Mouse (Mus musculus): ENCODE results near the gene Htra2. TPM values are rescaled to one million over a fixed set of nuclear protein-coding genes. Genes with fewer than 3 reads are reported as not detected.

Htra2 gene
- polyA plus RNA-seq, 1 experiment = 49.3 TPM

DNA sequence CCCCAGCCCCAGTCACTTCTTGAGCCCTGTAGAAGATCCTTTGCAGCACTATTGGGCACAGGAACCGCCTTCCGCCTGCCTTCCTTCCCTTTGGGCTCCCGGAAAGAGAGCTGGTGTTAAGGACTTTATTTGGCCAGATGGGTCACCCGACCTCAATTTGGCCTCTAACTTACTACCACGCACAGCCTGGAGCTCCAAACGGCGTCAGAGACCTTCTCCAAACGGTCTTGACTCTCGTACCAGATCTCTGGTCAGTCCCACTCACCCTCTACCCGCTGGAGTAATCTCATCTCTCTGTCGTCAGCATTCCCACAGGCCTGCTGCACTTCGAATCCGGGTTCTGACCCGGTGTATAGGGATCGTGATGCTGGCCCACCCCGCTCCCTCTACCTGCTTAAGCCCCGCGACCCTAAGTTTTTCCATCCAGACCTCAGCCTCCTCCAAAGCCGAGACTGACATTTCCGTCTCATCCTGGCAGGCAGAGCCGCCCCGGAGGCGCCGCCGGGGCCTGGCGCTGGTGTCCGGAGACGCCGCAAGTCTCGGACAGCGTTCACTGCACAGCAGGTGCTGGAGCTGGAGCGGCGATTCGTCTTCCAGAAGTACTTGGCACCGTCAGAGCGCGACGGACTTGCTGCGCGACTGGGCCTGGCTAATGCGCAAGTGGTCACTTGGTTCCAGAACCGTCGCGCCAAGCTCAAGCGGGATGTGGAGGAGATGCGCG lies 32.3 kb upstream of the Htra2 start:
- peaks cover 2% of the 10 kb centered on the region; the same call in 1 of the 2 replicates for H3K4me1 ChIP-seq (ENCODE audit: control insufficient read depth, insufficient read depth, low read length)
- no peak for TF ChIP-seq CTCF (IDR thresholded peaks at IDR 0.05; ENCODE audit: insufficient read depth, low read length)
- 4% methylated on average over 47 of the region's 47 CpGs for WGBS
- H3K4me3 ChIP-seq (replicated peaks; ENCODE audit: extremely low read depth, low read depth, low read length) = peak overlapping the region; percentile 59
- DNase-seq = peak; percentile 28

DNA sequence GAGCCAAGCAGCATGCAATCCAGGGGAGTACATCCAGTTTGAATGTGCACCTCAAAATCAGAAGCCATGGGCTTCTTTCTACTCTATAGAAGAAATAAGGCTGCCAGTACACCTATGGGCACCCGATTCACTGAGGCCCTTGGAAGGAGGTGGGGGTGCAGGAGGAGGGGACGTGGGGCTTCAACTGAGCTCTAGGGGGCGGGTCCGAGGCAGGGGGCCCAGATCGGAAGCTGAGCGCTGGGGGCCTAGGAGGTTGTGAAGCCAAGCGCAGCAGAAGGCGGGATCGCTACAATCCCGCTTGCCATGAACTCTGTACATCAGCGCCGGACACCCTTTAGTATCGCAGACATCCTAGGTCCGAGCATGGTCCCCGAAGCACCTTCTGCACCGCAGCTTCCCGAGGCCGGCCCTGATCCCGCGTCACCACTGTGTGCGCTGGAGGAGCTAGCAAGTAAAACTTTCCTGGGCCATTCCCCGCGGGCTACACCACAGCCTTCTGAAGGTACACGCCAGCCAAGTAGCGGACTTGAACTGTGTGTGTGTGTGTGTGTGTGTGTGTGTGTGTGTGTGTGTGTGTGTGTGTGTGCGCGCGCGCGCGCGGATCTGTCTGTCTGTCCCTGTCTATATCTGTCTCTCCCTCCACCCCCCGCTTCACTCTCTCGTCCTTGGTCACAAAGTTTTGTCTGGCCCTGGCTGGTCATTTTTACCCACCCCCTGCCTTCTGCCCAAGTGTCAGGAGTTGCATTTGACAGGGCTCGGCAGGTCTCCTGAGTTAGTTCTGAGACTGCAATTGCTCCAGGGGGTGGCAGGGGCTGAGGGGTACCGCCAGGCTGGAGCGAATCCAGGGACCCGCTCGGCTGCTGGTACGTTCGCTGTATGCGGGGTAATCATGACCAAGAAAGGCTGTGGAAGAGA lies 31.3 kb upstream of the Htra2 start, which contains the start of gene Lbx2:
Lbx2 (plus strand) TSS at position 247 of the 915 bp plus-strand sequence.
- no peak for DNase-seq
- 14% methylated on average over 42 of the region's 42 CpGs for WGBS
- TF ChIP-seq POLR2A (IDR thresholded peaks at IDR 0.05; ENCODE audit: borderline replicate concordance, extremely low read depth, low read depth, low read length) (no peak), CTCF (IDR thresholded peaks at IDR 0.05; ENCODE audit: insufficient read depth, low read length) (no peak)
- Histone ChIP-seq H3K4me1 (ENCODE audit: control insufficient read depth, insufficient read depth, low read length) (peaks cover 2% of the 10 kb centered on the region; the same call in 1 of the 2 replicates), H3K4me3 (replicated peaks; ENCODE audit: extremely low read depth, low read depth, low read length) (peak within 1 kb of the TSS; percentile 59)

DNA sequence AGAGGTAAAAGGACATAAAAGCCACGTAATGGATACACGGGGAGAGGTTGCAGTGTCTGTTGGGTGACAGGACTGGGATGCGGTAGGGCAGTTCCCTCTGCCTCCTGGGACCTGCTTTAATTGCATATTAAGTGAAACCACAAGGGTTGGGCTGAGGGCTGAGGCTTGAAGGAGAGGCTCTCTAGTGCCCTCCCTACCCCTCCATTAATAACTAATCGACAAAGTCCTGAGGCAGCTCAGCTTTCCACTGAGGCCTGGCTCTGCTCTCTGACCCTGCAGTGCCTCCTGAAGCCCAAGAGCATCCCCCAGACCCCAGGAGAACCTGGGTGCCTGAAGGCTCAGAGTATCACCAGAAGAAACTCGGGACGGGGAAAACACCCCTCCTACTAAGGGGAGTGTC lies 29.4 kb upstream of the Htra2 start:
- no peak overlapping the region for H3K4me3 ChIP-seq (replicated peaks; ENCODE audit: extremely low read depth, low read depth, low read length)
- no peak for TF ChIP-seq CTCF (IDR thresholded peaks at IDR 0.05; ENCODE audit: insufficient read depth, low read length)
- no peak for TF ChIP-seq POLR2A (IDR thresholded peaks at IDR 0.05; ENCODE audit: borderline replicate concordance, extremely low read depth, low read depth, low read length)
- WGBS = 22% methylated on average over 6 of the region's 6 CpGs
- DNase-seq = no peak
- H3K4me1 ChIP-seq (ENCODE audit: control insufficient read depth, insufficient read depth, low read length) = peaks cover 2% of the 10 kb centered on the region; the same call in 1 of the 2 replicates

DNA sequence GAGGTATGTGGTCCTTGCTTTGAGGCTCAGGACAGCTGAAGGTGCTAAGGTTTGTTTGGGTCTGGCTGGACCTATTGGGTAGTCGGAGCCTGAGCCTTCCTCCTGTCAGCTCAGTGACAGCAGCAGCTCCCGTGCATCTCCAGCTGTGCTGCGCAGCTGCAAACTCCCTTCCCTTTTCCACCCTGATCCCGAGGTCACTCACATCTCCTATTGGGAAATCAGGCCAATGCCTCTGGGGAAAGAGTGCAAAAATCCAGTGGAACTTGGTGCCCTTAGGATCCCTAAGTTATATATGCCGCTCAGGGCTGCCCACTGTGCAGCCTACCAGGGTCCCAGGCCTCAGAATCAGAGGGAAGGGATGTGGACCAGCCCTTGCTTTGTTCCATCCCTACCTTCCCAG lies 28.4 kb upstream of the Htra2 start:
- H3K4me1 ChIP-seq (ENCODE audit: control insufficient read depth, insufficient read depth, low read length) = peaks cover 6% of the 10 kb centered on the region
- TF ChIP-seq CTCF (IDR thresholded peaks at IDR 0.05; ENCODE audit: insufficient read depth, low read length) (no peak), POLR2A (IDR thresholded peaks at IDR 0.05; ENCODE audit: borderline replicate concordance, extremely low read depth, low read depth, low read length) (no peak)
- no peak overlapping the region for H3K4me3 ChIP-seq (replicated peaks; ENCODE audit: extremely low read depth, low read depth, low read length)
- DNase-seq = no peak
- 38% methylated on average over 5 of the region's 5 CpGs for WGBS

DNA sequence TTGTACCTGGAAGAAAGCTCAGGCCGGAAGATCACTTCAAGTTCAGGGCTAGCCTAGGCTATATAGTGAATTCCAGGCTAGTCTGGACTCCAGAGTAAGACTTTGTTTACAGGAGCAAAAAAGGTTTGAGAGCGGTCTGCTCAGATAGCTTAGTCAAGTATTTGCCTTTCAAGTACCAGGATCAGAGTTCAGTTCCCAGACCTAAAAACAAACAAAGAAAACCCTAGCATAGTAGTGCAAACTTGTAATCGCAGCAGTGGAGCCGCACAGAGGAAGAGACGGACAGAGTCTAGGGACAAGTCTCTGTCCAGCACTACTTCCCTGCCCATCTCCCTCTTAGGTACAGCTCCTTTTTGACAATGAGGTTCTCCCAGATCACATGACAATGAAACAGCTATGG lies 25.1 kb upstream of the Htra2 start:
- TF ChIP-seq CTCF (IDR thresholded peaks at IDR 0.05; ENCODE audit: insufficient read depth, low read length) (no peak), POLR2A (IDR thresholded peaks at IDR 0.05; ENCODE audit: borderline replicate concordance, extremely low read depth, low read depth, low read length) (no peak)
- Histone ChIP-seq H3K4me3 (replicated peaks; ENCODE audit: extremely low read depth, low read depth, low read length) (no peak overlapping the region), H3K4me1 (ENCODE audit: control insufficient read depth, insufficient read depth, low read length) (peaks cover 6% of the 10 kb centered on the region)
- no peak for DNase-seq
- 92% methylated on average over 5 of the region's 5 CpGs for WGBS

DNA sequence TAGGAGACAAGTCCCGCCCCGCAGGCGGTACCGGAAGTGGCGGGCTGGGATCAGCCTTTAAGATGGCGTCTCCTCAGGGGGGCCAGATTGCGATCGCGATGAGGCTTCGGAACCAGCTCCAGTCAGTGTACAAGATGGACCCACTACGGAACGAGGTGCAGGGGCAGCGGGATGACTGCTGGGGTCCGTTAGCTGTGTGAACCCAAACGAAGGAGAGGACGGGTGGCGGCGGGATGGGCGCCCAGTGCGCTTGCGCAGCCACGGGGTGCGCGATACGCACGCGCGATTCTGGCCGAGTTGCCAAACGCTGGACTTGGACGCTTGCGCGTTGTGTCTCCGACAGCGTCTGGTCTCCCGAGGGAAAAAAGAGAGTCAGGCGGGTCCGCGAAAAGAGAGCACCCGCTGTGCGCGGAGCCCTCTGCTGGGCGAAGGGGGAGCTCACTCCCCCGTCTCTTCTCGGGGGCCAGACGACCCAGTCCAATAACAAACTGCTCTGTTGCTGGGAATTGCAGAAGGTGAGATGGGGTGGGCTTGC lies 23.3 kb upstream of the Htra2 start:
- peak; percentile 100 for DNase-seq
- H3K4me1 ChIP-seq (ENCODE audit: control insufficient read depth, insufficient read depth, low read length) = peaks cover 6% of the 10 kb centered on the region
- TF ChIP-seq POLR2A (IDR thresholded peaks at IDR 0.05; ENCODE audit: borderline replicate concordance, extremely low read depth, low read depth, low read length) (peak; percentile 67; the same call in 1 of the 2 replicates), CTCF (IDR thresholded peaks at IDR 0.05; ENCODE audit: insufficient read depth, low read length) (0 out of 2 replicates have a peak, but pooled peaks have one; percentile 28)
- WGBS = under 1% methylated on average over 46 of the region's 46 CpGs
- peak overlapping the region; percentile 87 for H3K4me3 ChIP-seq (replicated peaks; ENCODE audit: extremely low read depth, low read depth, low read length)

DNA sequence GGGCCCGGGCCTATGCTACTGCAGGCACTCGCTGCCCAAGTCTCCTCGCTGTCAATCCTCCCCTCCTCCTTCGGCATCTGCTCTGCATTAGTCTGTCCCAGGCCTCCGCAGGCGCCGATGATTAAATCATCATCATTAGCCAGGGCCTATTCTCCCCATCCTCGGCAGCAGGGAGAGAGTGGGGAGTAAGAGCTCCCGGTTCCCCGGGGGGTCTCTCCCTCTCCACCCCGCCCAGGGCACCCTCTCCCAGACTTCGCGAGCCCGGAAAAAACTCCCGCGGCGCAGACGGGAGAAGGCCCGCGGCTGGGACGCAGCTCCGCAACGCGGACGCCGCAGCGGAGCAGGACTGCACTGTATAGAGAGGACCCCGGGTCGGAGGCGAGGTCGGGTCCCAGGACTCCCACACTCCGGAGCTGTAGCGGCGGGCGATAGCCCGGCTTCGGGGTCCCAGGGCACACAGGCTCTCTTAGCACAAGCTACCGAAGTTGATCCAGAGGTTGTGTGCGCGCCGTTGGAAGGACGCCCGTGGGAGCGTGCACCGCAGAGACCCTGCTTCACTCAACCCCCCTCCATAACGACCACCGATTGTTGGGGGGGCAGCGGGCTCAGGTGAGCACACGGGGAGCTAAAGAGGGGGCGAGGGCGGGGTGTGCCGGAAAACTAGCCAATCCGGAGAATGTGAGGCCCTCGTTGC lies 22.7 kb upstream of the Htra2 start, which contains the start of gene Pcgf1:
Pcgf1 (plus strand) TSS at position 240 of the 694 bp plus-strand sequence.
- peak within 1 kb of the TSS; percentile 87 for H3K4me3 ChIP-seq (replicated peaks; ENCODE audit: extremely low read depth, low read depth, low read length)
- H3K4me1 ChIP-seq (ENCODE audit: control insufficient read depth, insufficient read depth, low read length) = peaks cover 6% of the 10 kb centered on the region
- DNase-seq = peak; percentile 69
- WGBS = under 1% methylated on average over 54 of the region's 54 CpGs
- TF ChIP-seq POLR2A (IDR thresholded peaks at IDR 0.05; ENCODE audit: borderline replicate concordance, extremely low read depth, low read depth, low read length) (no peak), CTCF (IDR thresholded peaks at IDR 0.05; ENCODE audit: insufficient read depth, low read length) (no peak)

DNA sequence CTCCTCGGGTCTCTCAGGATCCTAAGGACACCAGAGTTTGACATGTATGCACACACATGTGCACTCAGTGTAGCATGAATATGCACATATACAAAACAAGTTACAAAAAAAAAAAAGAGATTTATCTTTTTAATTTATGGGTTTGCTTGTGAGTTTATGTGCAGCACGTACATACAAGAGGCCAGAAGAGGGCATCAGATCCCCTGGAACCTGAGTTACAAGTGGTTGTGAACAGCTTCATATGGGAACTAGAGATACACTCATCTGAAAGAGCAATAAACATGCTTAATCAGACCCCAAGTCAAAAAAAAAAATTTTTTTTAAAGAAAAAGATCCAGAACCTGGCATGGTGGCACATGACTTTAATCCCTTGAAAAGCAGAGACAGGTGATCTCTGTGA lies 19.9 kb upstream of the Htra2 start:
- WGBS = 13% methylated on average over 2 of the region's 2 CpGs
- 0 out of 2 replicates have a peak, but pooled peaks have one; percentile 1 for TF ChIP-seq CTCF (IDR thresholded peaks at IDR 0.05; ENCODE audit: insufficient read depth, low read length)
- TF ChIP-seq POLR2A (IDR thresholded peaks at IDR 0.05; ENCODE audit: borderline replicate concordance, extremely low read depth, low read depth, low read length) = no peak
- DNase-seq = no peak

DNA sequence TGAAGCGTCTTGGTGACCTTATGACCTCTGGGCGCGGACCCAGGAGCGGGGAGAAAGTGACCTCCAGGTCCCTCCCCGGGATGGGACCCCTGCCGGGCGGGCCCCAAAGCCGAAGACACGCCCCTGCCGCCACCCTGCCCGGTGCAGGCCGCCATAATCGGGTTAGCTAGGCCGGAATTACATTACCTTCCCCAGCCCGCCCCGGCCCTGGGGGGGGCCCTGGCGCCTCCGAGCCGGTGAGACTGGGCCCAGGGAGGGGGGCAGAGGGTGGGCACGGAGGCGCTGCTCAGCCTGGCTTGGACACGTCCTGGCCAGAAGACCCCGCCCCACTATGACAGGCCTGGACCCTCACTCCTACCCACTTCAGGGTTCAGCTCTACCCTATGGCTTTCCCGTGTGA lies 16.1 kb upstream of the Htra2 start:
- WGBS = 4% methylated on average over 24 of the region's 24 CpGs
- H3K4me3 ChIP-seq (replicated peaks; ENCODE audit: extremely low read depth, low read depth, low read length) = no peak overlapping the region
- no peak for TF ChIP-seq CTCF (IDR thresholded peaks at IDR 0.05; ENCODE audit: insufficient read depth, low read length)
- TF ChIP-seq POLR2A (IDR thresholded peaks at IDR 0.05; ENCODE audit: borderline replicate concordance, extremely low read depth, low read depth, low read length) = no peak
- DNase-seq = no peak
- H3K4me1 ChIP-seq (ENCODE audit: control insufficient read depth, insufficient read depth, low read length) = peaks cover 12% of the 10 kb centered on the region; the same call in 1 of the 2 replicates

More for the DNA sequence above, 19.9 kb upstream of the Htra2 start:
- peaks cover 10% of the 10 kb centered on the region for H3K4me1 ChIP-seq (ENCODE audit: control insufficient read depth, insufficient read depth, low read length)
- H3K4me3 ChIP-seq (replicated peaks; ENCODE audit: extremely low read depth, low read depth, low read length) = no peak overlapping the region
